In genomic region chr8:117357491-117358467, GRCm38 (mm10) we compare ENCODE assay signal across 15 mouse cellular contexts.
A peak's percentile ranks its signal among the peaks of the same experiment; 100 is the strongest.
DNase-seq lines count a peak whose midpoint lies in the region; ATAC-seq lines count a peak whose summit lies in the region.
"Had no signal": no experiment of that assay in that cellular context is flagged by ENCODE, and none has a peak within 500 bp of the region (broad histone marks: within the 10 kb centered on the region; RNA-seq: fewer than 3 reads in every experiment).

No protein-coding gene starts in this region.

- H3K4me3 ChIP-seq in kidney, embryonic 16.5 days (ENCODE audit: low read length) = no peak overlapping the region
- no peak overlapping the region for H3K4me3 ChIP-seq in limb, embryonic 10.5 days
- H3K4me3 ChIP-seq: gastrocnemius, adult 2 months; heart, embryonic 13.5 days; hindbrain, embryonic 13.5 days; left cerebral cortex, adult 2 months; limb, embryonic 13.5 days; neural tube, embryonic 15.5 days had no signal

- H3K9ac ChIP-seq in kidney, embryonic 16.5 days (replicated peaks; ENCODE audit: low read length) = no peak overlapping the region
- H3K9ac ChIP-seq: heart, embryonic 13.5 days; hindbrain, embryonic 13.5 days; limb, embryonic 13.5 days; neural tube, embryonic 15.5 days had no signal

- no peak overlapping the region for H3K4me2 ChIP-seq in kidney, embryonic 16.5 days (replicated peaks; ENCODE audit: low read depth, low read length)
- H3K4me2 ChIP-seq: heart, embryonic 13.5 days; hindbrain, embryonic 13.5 days; limb, embryonic 13.5 days; neural tube, embryonic 15.5 days had no signal

- peaks cover under 1% of the 10 kb centered on the region; the same call in 1 of the 2 replicates for H3K36me3 ChIP-seq in kidney, embryonic 16.5 days (ENCODE audit: insufficient read depth, low read length)
- peaks cover 10% of the 10 kb centered on the region for H3K36me3 ChIP-seq in limb, embryonic 10.5 days
- H3K36me3 ChIP-seq: heart, embryonic 13.5 days; hindbrain, embryonic 13.5 days; limb, embryonic 13.5 days; neural tube, embryonic 15.5 days had no signal

- WGBS in kidney, embryonic 16.5 days = 81% methylated on average over 16 of the region's 16 CpGs
- 93% methylated on average over 16 of the region's 16 CpGs for WGBS in limb, embryonic 10.5 days

- peaks cover 65% of the 10 kb centered on the region for H3K4me1 ChIP-seq in kidney, embryonic 16.5 days (ENCODE audit: insufficient read depth, low read length)
- peaks cover 39% of the 10 kb centered on the region for H3K4me1 ChIP-seq in limb, embryonic 10.5 days

- H3K27ac ChIP-seq in kidney, embryonic 16.5 days (ENCODE audit: low read length) = no peak overlapping the region
- H3K27ac ChIP-seq in limb, embryonic 10.5 days = no peak overlapping the region
- H3K27ac ChIP-seq: gastrocnemius, adult 2 months; heart, embryonic 13.5 days; hindbrain, embryonic 13.5 days; left cerebral cortex, adult 2 months; limb, embryonic 13.5 days; neural tube, embryonic 15.5 days had no signal

- H3K27me3 ChIP-seq in kidney, embryonic 16.5 days (ENCODE audit: insufficient read depth, low read length) = no peaks in the 10 kb centered on the region
- H3K27me3 ChIP-seq in limb, embryonic 10.5 days (ENCODE audit: low read depth, poor library complexity, severe bottlenecking) = no peaks in the 10 kb centered on the region
- H3K27me3 ChIP-seq: heart, embryonic 13.5 days; hindbrain, embryonic 13.5 days; limb, embryonic 13.5 days; neural tube, embryonic 15.5 days had no signal

- no peaks in the 10 kb centered on the region for H3K9me3 ChIP-seq in kidney, embryonic 16.5 days (ENCODE audit: low read length)
- H3K9me3 ChIP-seq in limb, embryonic 10.5 days (replicated peaks) = no peaks in the 10 kb centered on the region
- H3K9me3 ChIP-seq: hindbrain, embryonic 13.5 days; neural tube, embryonic 15.5 days had no signal

- peak; percentile 69 for DNase-seq in kidney, adult 11 months
- peak; percentile 59 for DNase-seq in ovary, adult 18-20 months (ENCODE audit: low spot score)
- no peak for DNase-seq in ovary, postnatal 14 days (ENCODE audit: low spot score)
- DNase-seq in adrenal gland, postnatal 25 days = peak; percentile 81
- DNase-seq in limb, embryonic 10.5 days (ENCODE audit: low spot score) = no peak
- DNase-seq in embryo, embryonic 11 days = no peak
- DNase-seq: cerebellum, adult 9-11 months; gastrocnemius, adult 2 months had no signal

- ATAC-seq in kidney, embryonic 16.5 days (ENCODE audit: low FRiP score, low TSS enrichment) = no peak
- ATAC-seq: activated CD4-positive, CD25-positive, alpha-beta regulatory T cell, adult 4 months had no signal

Comparison
In these comparisons a context has a peak if more than half of its experiments do, and no peak if none do; other contexts are left out.
1. DNase-seq: peak in kidney, adult 11 months (single experiment), ovary, adult 18-20 months (single experiment) and adrenal gland, postnatal 25 days (single experiment); none in ovary, postnatal 14 days (single experiment), limb, embryonic 10.5 days (single experiment) and embryo, embryonic 11 days (single experiment).